Mouse (Mus musculus) erythroblast, embryonic 14.5 days (primary cell): ENCODE results near the gene Epn2. TPM values are rescaled to one million over a fixed set of nuclear protein-coding genes. Genes with fewer than 3 reads are reported as not detected.

Experiments
- H3K27me3 ChIP-seq: 2 replicates; pipeline ENCODE4 v1.6.1; 2012; ENCODE audit warnings: inconsistent platforms; ENCODE audit not compliant: control insufficient read depth
- H3K36me3 ChIP-seq: 2 replicates; pipeline ENCODE4 v1.6.1; 2012; ENCODE audit warnings: mild to moderate bottlenecking, inconsistent platforms; ENCODE audit not compliant: control insufficient read depth
- H3K4me1 ChIP-seq: 2 replicates; pipeline ENCODE4 v1.6.1; 2012; ENCODE audit warnings: inconsistent platforms; ENCODE audit not compliant: control insufficient read depth
- H3K4me3 ChIP-seq: replicated peaks from 2 replicates; pipeline ENCODE3; 2012; ENCODE audit warnings: moderate library complexity, mild to moderate bottlenecking, inconsistent platforms
- H3K9me3 ChIP-seq: 2 replicates; pipeline ENCODE4 v1.6.1; 2012; ENCODE audit warnings: low read length, inconsistent platforms, mixed read lengths; ENCODE audit not compliant: control insufficient read depth
- GATA1 ChIP-seq: IDR thresholded peaks from 2 replicates; pipeline ENCODE4 v1.6.1; 2012; ENCODE audit warnings: low read length, inconsistent platforms, mixed read lengths
- TAL1 ChIP-seq: IDR thresholded peaks from 3 replicates; pipeline ENCODE4 v1.6.1; 2012; ENCODE audit warnings: low read length, inconsistent platforms, mixed read lengths
- polyA plus RNA-seq: library from polyadenylated mRNA; stranded (reverse); fragments of >175 nt; gene quantifications from 2 replicates; pipeline ENCODE4 v1.2.3, GENCODE M21; 2012

Epn2 gene
- polyA plus RNA-seq, 1 experiment, result not detected

DNA sequence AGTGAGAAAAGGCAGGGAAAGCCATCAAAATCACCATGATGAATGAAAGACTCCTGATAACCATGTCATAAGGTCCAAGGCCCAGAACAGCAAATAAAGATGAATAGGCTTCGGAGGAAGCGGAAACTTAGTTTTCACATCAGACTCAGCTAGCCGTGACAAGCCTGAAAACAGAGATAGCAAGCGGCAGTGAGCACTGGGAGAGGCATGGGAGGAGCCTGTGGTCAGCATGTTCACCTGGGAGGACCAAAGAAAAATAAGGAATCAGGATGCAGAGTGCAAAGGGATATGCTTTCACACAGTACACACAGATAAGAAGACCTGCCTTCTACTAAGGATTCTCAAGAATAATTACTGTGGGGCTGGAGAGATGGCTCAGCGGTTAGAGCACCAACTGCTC, 19.9 kb downstream of the Epn2 start:
- no peak for TF ChIP-seq TAL1
- TF ChIP-seq GATA1, result no peak
- Histone ChIP-seq H3K9me3 (no peaks in the 10 kb centered on the region), H3K36me3 (no peaks in the 10 kb centered on the region), H3K27me3 (no peaks in the 10 kb centered on the region; the same call in 1 of the 2 replicates), H3K4me1 (no peaks in the 10 kb centered on the region), H3K4me3 (no peak overlapping the region)

DNA sequence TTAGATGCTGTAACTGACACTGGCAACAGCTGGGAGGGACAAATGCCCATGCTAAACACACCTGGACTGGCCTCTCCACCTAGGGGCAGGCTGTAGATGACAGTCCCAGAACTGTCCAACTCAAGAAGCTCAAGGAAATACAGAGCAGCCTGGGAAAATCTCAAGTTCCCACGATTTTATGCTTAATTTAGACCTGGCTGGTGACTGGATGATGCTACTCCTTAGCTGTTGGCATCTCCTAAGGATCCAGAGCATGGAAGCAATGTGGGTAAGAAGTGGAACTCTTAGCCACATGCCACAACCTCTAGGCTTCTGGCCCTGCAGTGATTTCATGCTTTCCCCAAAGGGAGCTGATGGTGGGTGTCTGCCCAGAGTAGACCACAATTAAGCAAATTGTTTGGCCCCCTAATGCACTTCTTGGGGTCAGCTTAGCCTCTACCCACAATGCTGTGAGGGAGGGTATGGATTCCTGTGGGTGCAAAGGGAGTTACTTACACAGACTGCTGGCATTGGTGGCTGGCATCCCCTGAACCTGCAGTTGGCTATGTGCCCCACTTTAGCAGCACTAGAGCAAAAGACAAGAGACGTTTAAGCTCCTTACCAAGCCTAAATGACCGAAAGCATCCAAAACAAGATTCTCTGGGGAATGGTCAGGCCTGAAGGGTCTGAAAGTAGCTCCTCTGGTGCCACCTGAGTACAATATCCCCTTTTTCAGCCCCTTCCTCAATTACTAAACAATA, 26.3 kb downstream of the Epn2 start:
- no peaks in the 10 kb centered on the region for H3K4me1 ChIP-seq
- H3K4me3 ChIP-seq, result no peak overlapping the region
- no peaks in the 10 kb centered on the region for H3K36me3 ChIP-seq
- H3K9me3 ChIP-seq, result no peaks in the 10 kb centered on the region
- TF ChIP-seq TAL1, result no peak
- TF ChIP-seq GATA1, result no peak
- no peaks in the 10 kb centered on the region for H3K27me3 ChIP-seq

DNA sequence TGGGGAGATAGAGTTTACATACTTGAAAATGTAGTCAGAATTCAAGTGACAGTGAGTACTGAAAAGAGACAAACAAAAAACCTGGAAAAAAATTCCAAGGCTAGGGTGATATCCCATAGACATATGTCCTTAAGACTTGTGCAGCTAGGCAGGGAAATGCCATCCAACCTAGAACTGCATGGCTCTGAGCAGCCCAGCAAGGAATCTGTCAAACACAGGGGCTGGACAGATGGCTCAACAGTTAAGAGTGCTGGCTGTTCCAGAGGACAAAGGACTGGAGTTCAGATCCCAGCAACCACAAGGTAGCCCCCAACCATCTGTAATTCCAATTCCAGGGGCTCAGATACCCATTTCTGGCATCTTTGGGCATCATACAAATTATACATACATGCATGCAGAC, 28.9 kb downstream of the Epn2 start:
- TF ChIP-seq TAL1 (no peak), GATA1 (no peak)
- Histone ChIP-seq H3K4me1 (no peaks in the 10 kb centered on the region), H3K9me3 (no peaks in the 10 kb centered on the region), H3K36me3 (no peaks in the 10 kb centered on the region), H3K4me3 (no peak overlapping the region), H3K27me3 (no peaks in the 10 kb centered on the region)

DNA sequence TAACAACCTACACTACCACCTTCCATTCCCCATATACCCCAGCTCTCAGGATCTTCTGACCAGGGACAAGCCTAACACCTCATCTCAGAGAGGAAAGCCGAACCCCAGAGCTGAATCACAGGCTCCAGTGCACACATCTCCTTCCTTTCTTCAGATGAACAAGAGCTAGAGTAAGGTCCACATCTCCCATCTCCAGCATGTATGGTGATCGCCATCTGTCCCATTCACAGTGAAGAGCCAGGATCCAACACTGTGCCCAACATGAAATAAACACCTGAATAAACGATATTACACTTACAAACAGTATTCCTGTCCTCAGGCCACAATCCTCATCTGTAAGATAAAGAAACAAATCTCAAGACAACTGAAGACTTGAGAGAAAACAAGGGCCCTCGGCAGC, 31.8 kb downstream of the Epn2 start:
- no peaks in the 10 kb centered on the region for H3K9me3 ChIP-seq
- TF ChIP-seq GATA1 (no peak), TAL1 (no peak)
- H3K4me3 ChIP-seq, result no peak overlapping the region
- no peaks in the 10 kb centered on the region for H3K27me3 ChIP-seq
- H3K36me3 ChIP-seq, result peaks cover 2% of the 10 kb centered on the region; the same call in 1 of the 2 replicates
- no peaks in the 10 kb centered on the region for H3K4me1 ChIP-seq

DNA sequence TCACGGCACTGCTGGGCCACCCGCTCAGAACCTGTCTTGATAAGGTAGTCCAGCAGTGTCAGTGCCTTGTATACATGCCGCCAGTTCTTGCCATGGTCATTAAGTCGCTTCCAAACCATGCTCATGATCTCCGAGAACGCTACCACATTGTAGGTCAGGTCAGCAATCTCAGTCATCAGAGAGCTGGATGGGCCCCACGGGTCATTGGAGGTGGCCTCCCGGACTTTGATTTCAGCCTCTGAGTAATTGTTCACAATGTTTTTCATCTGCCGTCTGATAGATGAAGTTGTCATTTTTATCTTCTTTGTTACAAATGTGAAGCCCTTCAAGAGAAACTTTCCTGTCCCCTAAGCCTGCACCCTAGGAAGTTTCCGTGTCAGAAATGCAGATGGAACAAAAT, 33.0 kb downstream of the Epn2 start:
- no peak for TF ChIP-seq GATA1
- TF ChIP-seq TAL1, result no peak
- Histone ChIP-seq H3K4me1 (no peaks in the 10 kb centered on the region), H3K36me3 (peaks cover 2% of the 10 kb centered on the region; the same call in 1 of the 2 replicates), H3K27me3 (no peaks in the 10 kb centered on the region), H3K9me3 (no peaks in the 10 kb centered on the region), H3K4me3 (no peak overlapping the region)

DNA sequence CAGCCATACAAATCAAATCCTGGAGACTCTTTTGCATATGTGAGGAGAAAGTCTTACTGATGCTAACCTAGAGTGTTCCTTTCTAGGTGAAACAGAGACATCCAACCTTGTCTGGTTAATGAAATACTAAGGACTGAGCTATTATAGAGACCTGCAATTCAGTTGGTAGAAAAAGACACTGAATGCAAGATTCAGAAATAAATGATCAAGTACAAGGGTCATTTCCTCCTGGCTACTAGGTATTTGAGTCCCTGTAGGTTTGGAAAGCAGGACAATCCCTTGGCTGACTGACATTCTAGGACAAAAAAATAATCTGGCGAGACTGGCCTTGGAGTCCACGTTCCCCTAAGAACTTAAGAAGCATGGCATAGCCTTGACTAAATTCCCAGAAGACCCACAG, 33.9 kb downstream of the Epn2 start:
- Histone ChIP-seq H3K4me1 (no peaks in the 10 kb centered on the region), H3K36me3 (peaks cover 2% of the 10 kb centered on the region; the same call in 1 of the 2 replicates), H3K9me3 (no peaks in the 10 kb centered on the region), H3K27me3 (no peaks in the 10 kb centered on the region), H3K4me3 (no peak overlapping the region)
- TF ChIP-seq TAL1 (no peak), GATA1 (no peak)

DNA sequence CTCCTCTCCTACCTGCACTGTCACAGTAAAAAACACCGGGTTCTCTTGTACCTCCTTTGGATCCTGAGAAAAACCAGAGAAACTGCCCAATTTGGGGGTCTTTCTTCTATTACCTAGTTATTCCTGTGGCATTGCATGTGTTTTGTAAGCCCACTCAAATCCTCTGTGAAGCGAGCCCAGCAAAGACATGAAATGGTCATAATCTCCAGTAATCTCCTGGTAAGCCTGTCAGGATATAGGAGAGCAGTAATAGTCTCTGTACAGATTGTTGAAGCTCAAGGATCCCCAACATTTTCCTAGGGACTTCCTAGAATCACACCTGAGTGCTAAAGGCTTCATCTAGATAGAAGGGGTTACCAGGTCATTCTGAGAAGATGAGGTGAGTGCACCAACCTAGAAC, 38.4 kb downstream of the Epn2 start:
- H3K4me3 ChIP-seq, result no peak overlapping the region
- H3K36me3 ChIP-seq, result peaks cover 2% of the 10 kb centered on the region; the same call in 1 of the 2 replicates
- no peaks in the 10 kb centered on the region for H3K27me3 ChIP-seq
- no peaks in the 10 kb centered on the region for H3K4me1 ChIP-seq
- no peak for TF ChIP-seq TAL1
- TF ChIP-seq GATA1, result no peak
- no peaks in the 10 kb centered on the region for H3K9me3 ChIP-seq

DNA sequence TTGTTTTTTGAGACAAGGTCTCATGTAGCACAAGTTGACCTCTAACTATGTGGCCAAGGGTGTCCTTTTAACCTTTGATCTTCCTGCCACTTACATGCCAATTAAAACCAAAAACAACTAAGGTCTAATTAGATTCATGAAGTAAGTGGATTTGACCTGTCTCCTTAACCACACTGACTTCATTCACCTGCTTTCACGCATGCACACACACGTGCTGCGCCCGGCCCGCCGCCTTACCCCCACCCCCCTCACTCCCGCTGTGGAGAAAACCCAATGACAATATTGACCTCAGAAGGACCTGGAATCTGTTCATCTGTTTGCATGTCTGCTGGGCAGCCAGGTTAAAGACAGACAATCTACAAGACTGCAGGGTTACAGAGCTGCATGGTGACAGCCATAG, 38.8 kb downstream of the Epn2 start:
- Histone ChIP-seq H3K4me1 (no peaks in the 10 kb centered on the region), H3K9me3 (no peaks in the 10 kb centered on the region), H3K27me3 (no peaks in the 10 kb centered on the region), H3K36me3 (peaks cover 2% of the 10 kb centered on the region; the same call in 1 of the 2 replicates), H3K4me3 (no peak overlapping the region)
- TF ChIP-seq TAL1, result no peak
- no peak for TF ChIP-seq GATA1

DNA sequence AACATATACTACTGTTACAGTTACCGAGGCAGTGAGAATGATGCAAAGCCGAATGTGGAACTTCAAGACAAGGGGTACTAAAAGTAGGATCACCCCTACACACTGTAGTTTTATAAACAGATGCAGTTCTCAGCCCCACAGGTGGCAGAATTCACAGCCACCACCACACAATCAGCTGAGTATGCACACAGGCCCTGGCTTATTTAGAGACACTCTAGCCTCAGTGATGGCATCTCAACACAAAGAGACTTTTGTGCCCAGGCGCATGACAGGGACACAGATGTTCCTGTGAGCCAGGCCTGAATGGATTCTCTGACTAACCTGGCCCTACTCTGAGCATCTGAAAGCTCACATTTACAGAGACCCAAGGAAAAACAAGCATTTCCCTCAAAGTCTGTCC, 42.1 kb downstream of the Epn2 start:
- no peak overlapping the region for H3K4me3 ChIP-seq
- no peaks in the 10 kb centered on the region for H3K27me3 ChIP-seq
- no peaks in the 10 kb centered on the region for H3K4me1 ChIP-seq
- H3K9me3 ChIP-seq, result no peaks in the 10 kb centered on the region
- no peaks in the 10 kb centered on the region for H3K36me3 ChIP-seq
- no peak for TF ChIP-seq TAL1
- TF ChIP-seq GATA1, result no peak

DNA sequence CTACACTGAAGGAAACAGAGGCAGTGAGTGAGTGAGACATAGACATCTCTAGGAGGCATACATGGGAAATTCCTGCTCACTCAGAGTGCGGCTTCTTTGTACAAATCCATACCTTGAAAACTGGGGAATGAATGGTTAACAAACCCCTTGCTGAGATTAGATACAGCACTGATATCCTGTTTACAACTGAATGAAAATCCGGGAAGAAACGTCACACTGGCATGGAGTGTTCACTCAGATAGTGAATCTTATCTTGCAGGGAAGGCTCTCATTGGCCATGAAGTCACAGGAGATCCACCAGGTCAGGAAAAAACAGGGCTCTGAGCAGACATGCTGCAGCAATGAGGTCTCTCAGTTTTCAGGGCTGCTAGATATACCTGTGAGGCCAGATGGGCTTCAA, 42.5 kb downstream of the Epn2 start:
- H3K27me3 ChIP-seq, result no peaks in the 10 kb centered on the region
- no peaks in the 10 kb centered on the region for H3K9me3 ChIP-seq
- no peaks in the 10 kb centered on the region for H3K4me1 ChIP-seq
- no peak for TF ChIP-seq TAL1
- no peak for TF ChIP-seq GATA1
- H3K4me3 ChIP-seq, result no peak overlapping the region
- no peaks in the 10 kb centered on the region for H3K36me3 ChIP-seq
